Mouse (Mus musculus) CH12.LX (cell line): ENCODE measurements at regions not wholly inside any gene's neighbourhood (a gene's known extent, or its start where the extent isn't known, plus 50 kb on each side); places are given as distances from the start of the nearest gene placed in this dataset.

Experiments used
- DNase-seq: peaks from one replicate; pipeline ENCODE4 v3.0.0-alpha.2; 2013; ENCODE audit errors: extremely low read depth
- H3K27ac ChIP-seq: 2 replicates; pipeline ENCODE4 v1.5.1; 2012; ENCODE audit warnings: low read depth, mild to moderate bottlenecking, control low read depth, moderate library complexity; ENCODE audit not compliant: insufficient read depth
- H3K27me3 ChIP-seq: replicated peaks from 2 replicates; pipeline ENCODE3; 2012; ENCODE audit warnings: inconsistent platforms
- H3K36me3 ChIP-seq, 2 experiments: replicated peaks in 1 of 2; 2 replicates each; pipeline versions ENCODE3 to v1.6.1; 2012; ENCODE audit warnings: inconsistent platforms in 1 of 2, low read length in 1 of 2, mild to moderate bottlenecking in 1 of 2, mixed read lengths in 1 of 2, moderate library complexity in 1 of 2; ENCODE audit not compliant: control insufficient read depth in 1 of 2, insufficient read depth in 1 of 2
- H3K4me1 ChIP-seq, 2 experiments: 2 replicates each; pipeline ENCODE4 v1.6.1; 2012; ENCODE audit warnings: inconsistent platforms in 1 of 2, moderate library complexity in 1 of 2; ENCODE audit not compliant: insufficient read depth in 2 of 2, control insufficient read depth in 1 of 2
- H3K4me2 ChIP-seq: 2 replicates; pipeline ENCODE4 v1.6.1; 2012; ENCODE audit warnings: low read depth, mild to moderate bottlenecking, control low read depth; ENCODE audit not compliant: poor library complexity, insufficient read depth, severe bottlenecking
- H3K4me3 ChIP-seq, 3 experiments: fragments of 150-350 bp in 1 of 3; sonication (generic) in 1 of 3; replicated peaks in 1 of 3; 2 replicates each; pipeline versions ENCODE3 to v1.5.1; 2011 to 2012; ENCODE audit warnings: low read depth in 2 of 3, low read length in 2 of 3, mild to moderate bottlenecking in 2 of 3, moderate library complexity in 2 of 3, control low read depth in 1 of 3, improper control_type of control experiment in 1 of 3, inconsistent platforms in 1 of 3, mixed read lengths in 1 of 3; ENCODE audit not compliant: poor library complexity in 1 of 3
- H3K79me2 ChIP-seq: replicated peaks from 2 replicates; pipeline ENCODE4 v1.6.1; 2012; ENCODE audit warnings: mild to moderate bottlenecking, moderate library complexity; ENCODE audit not compliant: control insufficient read depth, poor library complexity, insufficient read depth, severe bottlenecking; ENCODE audit errors: extremely low read depth
- H3K9ac ChIP-seq: 2 replicates; pipeline ENCODE4 v1.6.1; 2012; ENCODE audit warnings: low read depth, mild to moderate bottlenecking, control low read depth, moderate library complexity; ENCODE audit not compliant: insufficient read depth
- H3K9me3 ChIP-seq: replicated peaks from 2 replicates; pipeline ENCODE3; 2012; ENCODE audit warnings: low read length, inconsistent platforms, mixed read lengths
- CHD1 ChIP-seq: IDR thresholded peaks from 2 replicates; pipeline ENCODE4 v1.6.1; 2012; ENCODE audit warnings: low read depth, low read length, improper control_type of control experiment, inconsistent platforms
- E2F4 ChIP-seq: IDR thresholded peaks from 2 replicates; pipeline ENCODE4 v1.6.1; 2011; ENCODE audit warnings: low read depth, low read length, improper control_type of control experiment; ENCODE audit not compliant: insufficient replicate concordance
- GABPA ChIP-seq: IDR thresholded peaks from 2 replicates; pipeline ENCODE4 v1.6.1; 2012; ENCODE audit warnings: low read depth, low read length, improper control_type of control experiment, inconsistent platforms; ENCODE audit not compliant: insufficient replicate concordance
- HCFC1 ChIP-seq: IDR thresholded peaks from 2 replicates; pipeline ENCODE4 v1.6.1; 2012; ENCODE audit warnings: low read depth, mild to moderate bottlenecking, inconsistent platforms, low read length, improper control_type of control experiment
- JUN ChIP-seq: IDR thresholded peaks from 2 replicates; pipeline ENCODE4 v1.6.1; 2011; ENCODE audit warnings: low read depth, mild to moderate bottlenecking, low read length, improper control_type of control experiment, moderate library complexity; ENCODE audit not compliant: insufficient read depth
- JUND ChIP-seq: conservative IDR thresholded peaks from 2 replicates; pipeline ENCODE4 v1.6.1; 2011; ENCODE audit warnings: low read depth, low read length, improper control_type of control experiment
- MAX ChIP-seq: IDR thresholded peaks from 2 replicates; pipeline ENCODE4 v1.6.1; 2011; ENCODE audit warnings: low read length, improper control_type of control experiment
- MEF2A ChIP-seq: IDR thresholded peaks from 2 replicates; pipeline ENCODE4 v1.6.1; 2014; ENCODE audit warnings: low read depth, mild to moderate bottlenecking, inconsistent platforms, low read length, improper control_type of control experiment, borderline replicate concordance
- MYC ChIP-seq: IDR thresholded peaks from 2 replicates; pipeline ENCODE4 v1.6.1; 2011; ENCODE audit warnings: low read depth, mild to moderate bottlenecking, improper control_type of control experiment, low read length
- PAX5 ChIP-seq: IDR thresholded peaks from 2 replicates; pipeline ENCODE4 v1.6.1; 2012; ENCODE audit warnings: low read length, inconsistent platforms, mixed read lengths
- POLR2A ChIP-seq: IDR thresholded peaks from 2 replicates; pipeline ENCODE4 v1.6.1; 2011; ENCODE audit warnings: low read depth, mild to moderate bottlenecking, improper control_type of control experiment, low read length
- POLR2AphosphoS2 ChIP-seq: IDR thresholded peaks from 2 replicates; pipeline ENCODE4 v1.6.1; 2011; ENCODE audit warnings: low read depth, low read length, improper control_type of control experiment
- RAD21 ChIP-seq: IDR thresholded peaks from 2 replicates; pipeline ENCODE4 v1.6.1; 2011; ENCODE audit warnings: low read depth, mild to moderate bottlenecking, low read length, improper control_type of control experiment, moderate library complexity
- RCOR1 ChIP-seq: conservative IDR thresholded peaks from 2 replicates; pipeline ENCODE4 v1.6.1; 2012; ENCODE audit warnings: low read depth, mild to moderate bottlenecking, inconsistent platforms, low read length, improper control_type of control experiment
- TBP ChIP-seq: conservative IDR thresholded peaks from 2 replicates; pipeline ENCODE4 v1.6.1; 2011; ENCODE audit warnings: low read depth, low read length, improper control_type of control experiment
- TCF12 ChIP-seq: IDR thresholded peaks from 2 replicates; pipeline ENCODE4 v1.6.1; 2014; ENCODE audit warnings: low read depth, mild to moderate bottlenecking, inconsistent platforms, low read length, improper control_type of control experiment
- USF1 ChIP-seq: IDR thresholded peaks from 2 replicates; pipeline ENCODE4 v1.6.1; 2014; ENCODE audit warnings: low read depth, mild to moderate bottlenecking, inconsistent platforms, low read length, improper control_type of control experiment
- ZKSCAN1 ChIP-seq: IDR thresholded peaks from 2 replicates; pipeline ENCODE4 v1.6.1; 2012; ENCODE audit warnings: low read depth, inconsistent platforms, low read length, improper control_type of control experiment, borderline replicate concordance
- ZNF384 ChIP-seq: IDR thresholded peaks from 2 replicates; pipeline ENCODE4 v1.6.1; 2012; ENCODE audit warnings: low read depth, low read length, improper control_type of control experiment, inconsistent platforms
- dilution Hi-C: fragments of 300-500 bp; cut with MboI; formaldehyde crosslinking; loops from 2 replicates; pipeline ENCODE4 v1.14.3; 2020; ENCODE audit warnings: low sequenced_read_pairs; ENCODE audit not compliant: extremely low pct_unique_long_range_greater_than_20kb, extremely low pct_ligation_motif_present
- in situ Hi-C: fragments of 300-500 bp; cut with MboI; formaldehyde crosslinking; loops from 3 replicates; pipeline ENCODE4 v1.14.3; 2019; ENCODE audit warnings: low sequenced_read_pairs, low pct_ligation_motif_present, low pct_unique_long_range_greater_than_20kb, mixed read lengths

DNA sequence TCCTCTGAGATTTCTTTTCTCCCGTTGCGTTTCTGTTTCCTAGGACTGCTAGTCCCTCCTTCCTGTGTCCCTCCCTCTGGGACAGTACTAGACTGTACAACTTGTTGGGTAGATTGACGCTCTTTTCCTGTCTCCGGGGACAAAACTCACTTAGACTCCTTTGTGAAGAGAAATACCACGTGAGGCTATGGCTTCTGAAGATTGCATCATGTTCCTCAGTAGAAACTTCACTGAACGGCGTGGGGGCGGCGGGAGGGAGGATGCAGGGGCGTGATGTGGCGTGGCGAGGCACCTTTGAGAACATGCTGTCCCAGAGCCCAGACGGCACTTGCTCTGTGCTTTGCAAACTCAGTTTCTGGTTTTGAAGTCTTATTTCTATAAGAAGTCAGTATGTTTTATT, 78.5 kb downstream of the Spata18 start:
- Histone ChIP-seq H3K9ac (no peak overlapping the region), H3K36me3 (no peaks in the 10 kb centered on the region), H3K4me1 (peaks cover 0 to 8% of the 10 kb centered on the region in 2 experiments; a peak in 1 of 4 replicates), H3K9me3 (no peaks in the 10 kb centered on the region), H3K27ac (no peak overlapping the region), H3K27me3 (no peaks in the 10 kb centered on the region), H3K4me3 (no peak overlapping the region)
- DNase-seq, result no peak
- dilution Hi-C loops, result no loop called here
- in situ Hi-C loops, result no loop called here
- no peak for TF ChIP-seq E2F4
- TF ChIP-seq, all 38 proteins: peak for 0
- Histone ChIP-seq H3K4me2 (no peak overlapping the region), H3K79me2 (no peaks in the 10 kb centered on the region)

DNA sequence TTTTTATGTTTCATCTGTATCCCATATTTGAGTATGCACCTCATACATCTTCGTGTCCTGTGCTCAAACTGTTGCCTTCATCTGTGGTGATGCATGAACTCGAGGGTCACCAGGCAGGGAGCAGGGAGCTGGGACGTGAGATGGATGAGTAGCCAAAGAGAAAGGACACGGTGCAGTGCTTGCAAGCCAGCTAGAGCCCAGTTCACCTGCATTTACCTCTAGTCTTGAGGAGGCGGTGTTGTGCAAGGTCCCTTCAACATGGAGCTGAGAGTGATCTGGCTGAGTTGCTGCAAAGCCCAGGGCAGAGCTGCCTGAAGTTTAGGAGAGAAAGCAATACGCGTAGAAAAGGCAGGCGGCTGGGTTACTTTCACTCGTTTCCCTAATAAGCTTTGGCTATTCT, 80.2 kb downstream of the Spata18 start:
- Histone ChIP-seq H3K9me3 (no peaks in the 10 kb centered on the region), H3K79me2 (no peaks in the 10 kb centered on the region), H3K4me3 (no peak overlapping the region), H3K4me1 (peaks cover 0 to 8% of the 10 kb centered on the region in 2 experiments; a peak in 1 of 4 replicates), H3K27ac (no peak overlapping the region), H3K9ac (no peak overlapping the region), H3K36me3 (no peaks in the 10 kb centered on the region), H3K27me3 (no peaks in the 10 kb centered on the region), H3K4me2 (no peak overlapping the region)
- TF ChIP-seq HCFC1 (no peak), MAX (no peak), ZNF384 (no peak), RAD21 (no peak), MYC (no peak), POLR2AphosphoS2 (no peak), MEF2A (no peak), PAX5 (no peak), TBP (no peak), TCF12 (no peak), JUND (no peak), JUN (no peak), CHD1 (no peak), ZKSCAN1 (no peak), USF1 (no peak), RCOR1 (no peak), POLR2A (no peak), GABPA (no peak)
- DNase-seq, result no peak
- dilution Hi-C loops, result no loop called here
- in situ Hi-C loops, result no loop called here
